In genomic region chr14:55198187-55198586, GRCm38 (mm10) we compare ENCODE assay signal across 22 mouse cellular contexts. TPM values are rescaled to one million over a fixed set of nuclear protein-coding genes. Genes with fewer than 3 reads are reported as not detected.
"Had no signal": no experiment of that assay in that cellular context is flagged by ENCODE, and none has a peak within 500 bp of the region (broad histone marks: within the 10 kb centered on the region; RNA-seq: fewer than 3 reads in every experiment).

No protein-coding gene starts in this region.

- H3K27ac ChIP-seq: limb, embryonic 12.5 days; limb, embryonic 15.5 days; liver, embryonic 14.5 days; macrophage; midbrain, embryonic 13.5 days had no signal

- DNase-seq: kidney, postnatal 14 days; kidney, postnatal 4 days; left cerebral cortex, postnatal 4 days; liver, postnatal 0 days; lung, embryonic 14.5 days; thymus, adult 18-20 months; thymus, postnatal 36 days had no signal

- H3K27me3 ChIP-seq: limb, embryonic 15.5 days; midbrain, embryonic 13.5 days had no signal

- H3K4me3 ChIP-seq: limb, embryonic 12.5 days; limb, embryonic 15.5 days; midbrain, embryonic 13.5 days had no signal

- H3K36me3 ChIP-seq: limb, embryonic 12.5 days; limb, embryonic 15.5 days; midbrain, embryonic 13.5 days had no signal

- H3K9me3 ChIP-seq: limb, embryonic 15.5 days; midbrain, embryonic 13.5 days had no signal

- H3K9ac ChIP-seq: limb, embryonic 12.5 days; limb, embryonic 15.5 days; liver, embryonic 14.5 days; liver, postnatal 0 days; lung, embryonic 14.5 days; midbrain, embryonic 13.5 days had no signal

- ATAC-seq: liver, postnatal 0 days; lung, postnatal 0 days; midbrain, embryonic 13.5 days had no signal

- H3K4me1 ChIP-seq: midbrain, embryonic 13.5 days had no signal

- H3K4me2 ChIP-seq: limb, embryonic 12.5 days; limb, embryonic 15.5 days; liver, embryonic 11.5 days; lung, embryonic 14.5 days; midbrain, embryonic 13.5 days had no signal

RNA-seq across cellular contexts. Expression of gene Dhrs2, which starts 23.6 kb away (rescaled TPM):
- total RNA-seq: layer of hippocampus, adult 18-20 months; layer of hippocampus, postnatal 14 days; left cerebral cortex, adult 8-10 months; left cerebral cortex, postnatal 14 days; left cerebral cortex, postnatal 4 days; megakaryocyte, adult 5-6 weeks had no signal
- polyA plus RNA-seq: liver, embryonic 11.5 days; liver, postnatal 0 days; macrophage; neural tube, embryonic 11.5 days; small intestine, adult 2 months; spleen, adult 2 months had no signal
